Mouse (Mus musculus): ENCODE data around the gene Kcnk10. TPM values are rescaled to one million over a fixed set of nuclear protein-coding genes. Genes with fewer than 3 reads are reported as not detected.
"Not testable (repeated sequence)": the region's sequence is repeated elsewhere in the genome, so short reads cannot be mapped to it uniquely, and the experiment has no call there.

Gene Kcnk10
- 56.6 and 62.6 TPM in 2 replicates for total RNA-seq (2014; rRNA removed)
- 33.0 and 37.4 TPM in 2 replicates for polyA plus RNA-seq (2015; fragmentation: Nextera tagmentation; extraction: Ambion mirVana)

DNA sequence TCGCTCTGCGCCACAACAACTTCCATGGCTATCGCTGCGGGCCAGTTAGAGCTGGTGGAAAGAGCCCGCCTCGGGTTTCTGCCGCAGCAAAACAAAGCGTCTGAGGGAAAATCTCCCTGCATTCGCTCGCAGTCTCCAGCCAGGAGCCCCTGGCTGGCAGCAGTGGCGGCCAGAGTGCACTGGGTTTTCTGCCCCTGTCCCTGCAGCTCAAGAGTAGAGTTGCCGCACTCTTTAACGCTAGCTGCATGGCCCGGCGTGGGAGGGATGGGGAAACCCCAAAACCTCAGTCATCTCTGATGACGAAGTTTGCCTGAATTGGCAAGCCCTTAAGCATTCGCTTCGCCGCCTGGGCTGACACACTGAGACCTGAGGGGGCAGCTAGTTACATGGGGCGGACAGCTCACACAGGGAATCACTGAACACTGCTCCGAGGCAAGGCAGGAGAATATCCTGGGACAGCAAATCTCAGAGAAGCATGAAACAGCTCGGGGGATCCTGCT lies at the start of gene Kcnk10:
TSS of gene Kcnk10 (minus strand) at position 450 of the 500 bp plus-strand sequence.
- DNase-seq (ENCODE audit: low spot score) (peak; percentile 53), ATAC-seq (ENCODE audit: low FRiP score) (no peak)
- Histone ChIP-seq H3K27ac (ENCODE audit: low read depth, low read length) (no peak within 1 kb of the TSS), H3K27me3 (ENCODE audit: insufficient read depth, low read length) (no peaks in the 10 kb centered on the region), H3K4me2 (ENCODE audit: low read depth, low read length, poor library complexity, severe bottlenecking) (peak within 1 kb of the TSS; percentile 96), H3K9me3 (ENCODE audit: low read length) (no peaks in the 10 kb centered on the region), H3K9ac (replicated peaks; ENCODE audit: low read length, poor library complexity, severe bottlenecking) (peak within 1 kb of the TSS; percentile 55), H3K4me1 (ENCODE audit: insufficient read depth, low read length) (0 out of 2 replicates have a peak, but pooled peaks cover 7% of the 10 kb centered on the region), H3K36me3 (ENCODE audit: insufficient read depth, low read length) (no peaks in the 10 kb centered on the region), H3K4me3 (ENCODE audit: low read depth, low read length) (peak within 1 kb of the TSS; percentile 44)
- under 1% methylated on average over 22 of the region's 22 CpGs for WGBS
- no peak for TF ChIP-seq CTCF (IDR thresholded peaks at IDR 0.05)

DNA sequence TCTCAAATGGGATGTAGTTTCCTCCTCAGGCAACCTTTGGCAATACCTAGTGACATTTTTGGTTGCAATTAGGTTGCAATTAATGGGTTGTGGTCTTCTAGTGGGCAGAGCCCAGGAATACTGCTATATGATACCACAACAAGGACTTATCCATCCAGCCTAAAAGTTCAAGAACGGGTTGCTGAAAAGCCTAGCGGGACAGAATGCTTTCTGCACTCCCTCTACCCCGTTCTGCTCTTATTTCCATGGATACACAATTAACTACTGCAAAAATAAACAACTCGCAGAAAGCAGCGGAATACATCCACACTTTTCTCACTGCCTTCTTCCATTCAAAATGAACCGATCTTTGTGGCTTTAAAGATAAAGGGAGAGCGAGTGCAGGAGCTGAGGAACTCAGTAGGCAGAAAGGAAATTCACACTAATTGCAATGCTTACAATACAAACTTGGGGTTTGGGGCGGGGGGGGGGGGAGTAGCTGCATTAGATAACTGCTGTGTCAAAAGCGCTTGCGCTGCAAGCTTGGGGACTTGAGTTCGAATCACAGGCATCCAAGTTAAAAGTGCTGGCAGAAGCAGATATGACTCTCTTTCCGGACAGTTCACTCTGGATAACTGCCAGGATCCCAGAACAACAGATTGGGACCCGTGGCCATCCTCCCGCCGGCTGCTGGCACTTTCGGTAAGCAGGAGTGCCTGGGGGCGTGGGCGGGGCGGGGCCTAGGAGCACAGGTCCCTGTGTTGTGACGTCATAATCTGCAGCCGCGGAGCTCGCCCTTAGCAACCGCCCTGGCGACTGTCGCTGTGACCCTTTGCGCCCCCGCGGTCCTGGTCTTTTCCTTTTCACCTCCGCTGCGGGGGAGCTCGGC lies 49.5 kb upstream of the Kcnk10 start, which contains the start of gene Spata7:
TSS of gene Spata7 (plus strand) at position 766 of the 868 bp plus-strand sequence.
- Histone ChIP-seq H3K4me2 (ENCODE audit: low read depth, low read length, poor library complexity, severe bottlenecking) (peak within 1 kb of the TSS; percentile 62), H3K9me3 (ENCODE audit: low read length) (no peaks in the 10 kb centered on the region), H3K9ac (replicated peaks; ENCODE audit: low read length, poor library complexity, severe bottlenecking) (peak within 1 kb of the TSS; percentile 86), H3K4me3 (ENCODE audit: low read depth, low read length) (peak within 1 kb of the TSS; percentile 88), H3K27ac (ENCODE audit: low read depth, low read length) (peak within 1 kb of the TSS; percentile 69), H3K4me1 (ENCODE audit: insufficient read depth, low read length) (no peaks in the 10 kb centered on the region), H3K27me3 (ENCODE audit: insufficient read depth, low read length) (no peaks in the 10 kb centered on the region), H3K36me3 (ENCODE audit: insufficient read depth, low read length) (peaks cover 4% of the 10 kb centered on the region; the same call in 1 of the 2 replicates)
- 3% methylated on average over 32 of the region's 32 CpGs for whole genome bisulfite sequencing
- ATAC-seq (ENCODE audit: low FRiP score) = peak; percentile 93
- no peak for TF ChIP-seq CTCF (IDR thresholded peaks at IDR 0.05)
- peak; percentile 92 for DNase-seq (ENCODE audit: low spot score)

DNA sequence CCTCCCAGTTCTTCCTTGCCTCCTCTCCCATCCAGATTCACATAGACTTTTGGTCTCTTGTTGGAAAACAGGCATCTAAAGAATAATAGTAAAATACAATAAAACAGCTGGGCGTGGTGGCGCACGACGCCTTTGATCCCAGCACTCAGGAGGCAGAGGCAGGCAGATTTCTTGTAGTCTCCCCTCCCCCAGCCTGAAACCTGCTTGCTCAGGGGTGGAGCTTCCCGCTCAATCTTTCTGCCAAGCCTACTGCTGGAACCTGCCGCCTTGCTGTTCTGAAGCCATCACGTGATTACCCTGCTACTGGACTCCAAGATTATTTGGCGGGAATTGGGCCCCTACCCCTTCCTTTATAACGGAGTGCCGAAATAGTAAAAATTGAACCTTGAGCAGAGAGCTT lies 45.2 kb upstream of the Kcnk10 start:
- H3K4me3 ChIP-seq (ENCODE audit: low read depth, low read length); ATAC-seq (ENCODE audit: low FRiP score); H3K9ac ChIP-seq (replicated peaks; ENCODE audit: low read length, poor library complexity, severe bottlenecking); H3K4me1 ChIP-seq (ENCODE audit: insufficient read depth, low read length); H3K36me3 ChIP-seq (ENCODE audit: insufficient read depth, low read length); H3K27me3 ChIP-seq (ENCODE audit: insufficient read depth, low read length); H3K9me3 ChIP-seq (ENCODE audit: low read length); H3K4me2 ChIP-seq (ENCODE audit: low read depth, low read length, poor library complexity, severe bottlenecking); H3K27ac ChIP-seq (ENCODE audit: low read depth, low read length); DNase-seq (ENCODE audit: low spot score): not testable (repeated sequence)
- WGBS = 95% methylated on average over 10 of the region's 10 CpGs

DNA sequence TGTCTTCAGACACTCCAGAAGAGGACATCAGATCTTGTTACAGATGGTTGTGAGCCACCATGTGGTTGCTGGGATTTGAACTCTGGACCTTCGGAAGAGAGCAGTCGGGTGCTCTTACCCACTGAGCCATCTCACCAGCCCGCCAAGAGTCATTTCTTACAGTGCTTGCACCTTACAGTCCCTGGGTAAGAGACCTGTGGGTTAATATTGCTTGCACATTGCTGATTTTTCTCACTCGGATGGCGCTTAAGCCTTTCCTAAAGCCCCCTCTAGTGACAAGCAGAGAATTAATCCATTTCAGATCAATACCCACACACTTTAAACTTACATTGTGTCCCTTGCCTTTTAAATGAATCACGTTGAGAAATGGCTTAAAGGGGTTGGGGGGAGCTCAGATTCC lies 42.8 kb upstream of the Kcnk10 start:
- not testable (repeated sequence) for ATAC-seq (ENCODE audit: low FRiP score); H3K27me3 ChIP-seq (ENCODE audit: insufficient read depth, low read length); H3K9ac ChIP-seq (replicated peaks; ENCODE audit: low read length, poor library complexity, severe bottlenecking); H3K4me3 ChIP-seq (ENCODE audit: low read depth, low read length); H3K9me3 ChIP-seq (ENCODE audit: low read length); H3K4me2 ChIP-seq (ENCODE audit: low read depth, low read length, poor library complexity, severe bottlenecking); H3K36me3 ChIP-seq (ENCODE audit: insufficient read depth, low read length); H3K4me1 ChIP-seq (ENCODE audit: insufficient read depth, low read length); H3K27ac ChIP-seq (ENCODE audit: low read depth, low read length)
- peak; percentile 81 for TF ChIP-seq CTCF (IDR thresholded peaks at IDR 0.05)
- peak; percentile 64 for DNase-seq (ENCODE audit: low spot score)
- 26% methylated on average over 6 of the region's 6 CpGs for WGBS

DNA sequence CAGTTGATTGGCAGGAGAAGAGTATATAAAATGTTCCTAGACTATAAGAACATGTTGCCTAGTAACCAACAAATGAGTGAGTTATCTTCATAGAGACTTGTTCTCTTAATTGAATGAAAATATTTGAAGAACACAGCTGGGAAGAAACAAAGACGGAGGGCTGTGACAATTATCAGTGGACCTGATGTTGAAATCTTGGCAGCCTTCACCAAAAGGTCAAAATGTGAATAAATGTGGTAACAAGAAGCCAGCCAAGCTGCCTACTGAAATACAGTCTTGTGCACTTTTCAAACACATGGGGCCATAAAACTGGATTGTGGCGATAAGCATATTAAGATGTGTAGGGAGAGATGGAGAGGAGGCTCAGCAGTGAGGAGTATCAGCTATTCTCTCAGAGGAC lies 41.4 kb upstream of the Kcnk10 start:
- H3K9me3 ChIP-seq (ENCODE audit: low read length) = no peaks in the 10 kb centered on the region
- H3K27ac ChIP-seq (ENCODE audit: low read depth, low read length) = no peak overlapping the region
- no peak overlapping the region for H3K9ac ChIP-seq (replicated peaks; ENCODE audit: low read length, poor library complexity, severe bottlenecking)
- ATAC-seq (ENCODE audit: low FRiP score) (no peak), DNase-seq (ENCODE audit: low spot score) (no peak)
- H3K4me1 ChIP-seq (ENCODE audit: insufficient read depth, low read length) = no peaks in the 10 kb centered on the region
- TF ChIP-seq CTCF (IDR thresholded peaks at IDR 0.05) = no peak
- H3K4me3 ChIP-seq (ENCODE audit: low read depth, low read length) = no peak overlapping the region
- H3K4me2 ChIP-seq (ENCODE audit: low read depth, low read length, poor library complexity, severe bottlenecking) = no peak overlapping the region
- WGBS = 49% methylated on average over 2 of the region's 2 CpGs
- no peaks in the 10 kb centered on the region for H3K27me3 ChIP-seq (ENCODE audit: insufficient read depth, low read length)
- H3K36me3 ChIP-seq (ENCODE audit: insufficient read depth, low read length) = no peaks in the 10 kb centered on the region

DNA sequence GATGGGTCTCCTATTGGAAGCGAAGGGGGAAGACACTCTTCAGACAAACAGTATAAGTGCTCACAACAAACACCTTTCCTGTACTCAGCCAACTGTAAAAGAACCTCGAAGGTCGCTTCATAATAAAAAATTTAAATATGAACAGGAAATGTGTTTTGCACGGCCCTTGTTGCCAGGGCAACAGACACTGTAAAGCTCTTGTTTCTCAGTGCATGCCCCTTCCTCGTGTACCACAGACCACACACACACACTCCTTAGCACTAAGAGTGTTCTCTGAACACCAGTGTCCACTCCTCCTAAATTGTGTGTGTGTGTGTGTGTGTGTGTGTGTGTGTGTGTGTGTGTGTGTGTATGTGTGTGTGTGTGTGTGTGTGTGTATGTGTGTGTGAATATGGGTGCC lies 37.6 kb upstream of the Kcnk10 start:
- DNase-seq (ENCODE audit: low spot score) (peak; percentile 52), ATAC-seq (ENCODE audit: low FRiP score) (no peak; the same call in 1 of the 2 replicates)
- H3K36me3 ChIP-seq (ENCODE audit: insufficient read depth, low read length) = no peaks in the 10 kb centered on the region
- H3K27ac ChIP-seq (ENCODE audit: low read depth, low read length) = no peak overlapping the region
- H3K27me3 ChIP-seq (ENCODE audit: insufficient read depth, low read length) = no peaks in the 10 kb centered on the region
- TF ChIP-seq CTCF (IDR thresholded peaks at IDR 0.05) = no peak
- no peak overlapping the region for H3K4me3 ChIP-seq (ENCODE audit: low read depth, low read length)
- no peaks in the 10 kb centered on the region for H3K4me1 ChIP-seq (ENCODE audit: insufficient read depth, low read length)
- no peak overlapping the region for H3K9ac ChIP-seq (replicated peaks; ENCODE audit: low read length, poor library complexity, severe bottlenecking)
- 34% methylated on average over 5 of the region's 5 CpGs for WGBS
- no peak overlapping the region for H3K4me2 ChIP-seq (ENCODE audit: low read depth, low read length, poor library complexity, severe bottlenecking)
- H3K9me3 ChIP-seq (ENCODE audit: low read length) = no peaks in the 10 kb centered on the region
